Mouse (Mus musculus) erythroblast, adult 5-6 weeks (primary cell): Measurements from ENCODE around the gene Cpt1c. TPM values are rescaled to one million over a fixed set of nuclear protein-coding genes. Genes with fewer than 3 reads are reported as not detected.
A peak's percentile ranks its signal among the peaks of the same experiment; 100 is the strongest.
"Not testable (repeated sequence)": the region's sequence is repeated elsewhere in the genome, so short reads cannot be mapped to it uniquely, and the experiment has no call there.

ENCODE experiments used
- ATAC-seq: replicated peaks from 2 replicates; pipeline ENCODE4 v1.8.0; 2016; ENCODE audit warnings: moderate number of reproducible peaks, mild to moderate bottlenecking, moderate TSS enrichment, inconsistent platforms; ENCODE audit not compliant: poor library complexity, low FRiP score, severe bottlenecking
- total RNA-seq, 2 experiments: library from RNA; stranded (forward) in 1 of 2; stranded (reverse) in 1 of 2; fragments of 150-400 nt in 1 of 2; fragments of 200-764, 138-1000 nt in 1 of 2; gene quantifications; 2 replicates each; pipeline versions ENCODE4 v1.2.3 to v1.2.4; 2015 to 2017; ENCODE audit warnings: low replicate concordance in 2 of 2

The Cpt1c gene
- total RNA-seq (2015; ENCODE audit: low replicate concordance) (0.19 and 1.5 TPM in 2 replicates), total RNA-seq (2017; ENCODE audit: low replicate concordance) (0.28 and 0.51 TPM in 2 replicates)

- ATAC-seq: peak; percentile 83
Measured at GRCm38 (mm10) chr7:44974383-44975116, at the start of gene Cpt1c. Gene Cpt1c, minus strand, starts transcription at chr7:44974851.

- not testable (repeated sequence) for ATAC-seq
Measured at GRCm38 (mm10) chr7:45023711-45024110, 49.1 kb upstream of the Cpt1c start.

GRCm38 (mm10) chr7:45020225-45020624 lies 45.6 kb upstream of the Cpt1c start:
- no peak for ATAC-seq

GRCm38 (mm10) chr7:45019031-45019571 lies 44.5 kb upstream of the Cpt1c start:
- ATAC-seq: no peak

GRCm38 (mm10) chr7:45017242-45018061 lies 42.8 kb upstream of the Cpt1c start, which contains the start of gene Rras:
Gene Rras, plus strand, starts transcription at chr7:45017961.
- ATAC-seq: peak; percentile 77

- ATAC-seq: no peak
Measured at GRCm38 (mm10) chr7:45016761-45017160, 42.1 kb upstream of the Cpt1c start.

- ATAC-seq: peak; percentile 78
Measured at GRCm38 (mm10) chr7:45015957-45016612, 41.4 kb upstream of the Cpt1c start, which contains the start of gene Scaf1. Gene Scaf1, minus strand, starts transcription at chr7:45016363.

GRCm38 (mm10) chr7:45015344-45015956 lies 40.8 kb upstream of the Cpt1c start:
- no peak for ATAC-seq

- no peak for ATAC-seq
Measured at GRCm38 (mm10) chr7:45014096-45014451, 39.4 kb upstream of the Cpt1c start.

- no peak for ATAC-seq
Measured at GRCm38 (mm10) chr7:45013366-45014095, 38.9 kb upstream of the Cpt1c start.

- ATAC-seq: no peak
Measured at GRCm38 (mm10) chr7:45012824-45013223, 38.2 kb upstream of the Cpt1c start.

GRCm38 (mm10) chr7:45012011-45012410 lies 37.4 kb upstream of the Cpt1c start:
- no peak for ATAC-seq

GRCm38 (mm10) chr7:45008411-45008810 lies 33.8 kb upstream of the Cpt1c start:
- no peak for ATAC-seq

GRCm38 (mm10) chr7:45007846-45008245 lies 33.2 kb upstream of the Cpt1c start:
- no peak for ATAC-seq

GRCm38 (mm10) chr7:45007141-45007540 lies 32.5 kb upstream of the Cpt1c start:
- ATAC-seq: no peak

- ATAC-seq: no peak
Measured at GRCm38 (mm10) chr7:45006503-45006902, 31.9 kb upstream of the Cpt1c start.

- ATAC-seq: no peak
Measured at GRCm38 (mm10) chr7:45005321-45005992, 30.8 kb upstream of the Cpt1c start.

- ATAC-seq: no peak
Measured at GRCm38 (mm10) chr7:45004546-45004945, 29.9 kb upstream of the Cpt1c start.
